Mouse (Mus musculus): Measurements from ENCODE around the gene Prkn. TPM values are rescaled to one million over a fixed set of nuclear protein-coding genes. Genes with fewer than 3 reads are reported as not detected.

Prkn gene
- polyA plus RNA-seq, 1 experiment from 2014 or later = 2.2 TPM

- ATAC-seq (ENCODE audit: insufficient read depth, low FRiP score) = no peak
- H3K4me1 ChIP-seq (ENCODE audit: control insufficient read depth, insufficient read depth, low read length) = no peaks in the 10 kb centered on the region
- H3K9ac ChIP-seq (ENCODE audit: low read length) = no peak overlapping the region
- no peak overlapping the region for H3K27ac ChIP-seq (ENCODE audit: low read length)
- WGBS = 50% methylated on average over 11 of the region's 11 CpGs
- H3K27me3 ChIP-seq (ENCODE audit: control insufficient read depth, insufficient read depth, low read length) = no peaks in the 10 kb centered on the region
- no peaks in the 10 kb centered on the region for H3K9me3 ChIP-seq (replicated peaks; ENCODE audit: control insufficient read depth, low read length)
- no peak overlapping the region for H3K4me2 ChIP-seq (ENCODE audit: low read depth, low read length)
- H3K36me3 ChIP-seq (ENCODE audit: control insufficient read depth, insufficient read depth, low read length) = no peaks in the 10 kb centered on the region
- no peak overlapping the region for H3K4me3 ChIP-seq (replicated peaks; ENCODE audit: low read length)
Observed at GRCm38 (mm10) chr17:11926865-11927386, 1086.7 kb downstream of the Prkn start.

- 82% methylated on average over 4 of the region's 4 CpGs for WGBS
- Histone ChIP-seq H3K27me3 (ENCODE audit: control insufficient read depth, insufficient read depth, low read length) (no peaks in the 10 kb centered on the region), H3K4me2 (ENCODE audit: low read depth, low read length) (no peak overlapping the region), H3K27ac (ENCODE audit: low read length) (no peak overlapping the region), H3K36me3 (ENCODE audit: control insufficient read depth, insufficient read depth, low read length) (no peaks in the 10 kb centered on the region), H3K9me3 (replicated peaks; ENCODE audit: control insufficient read depth, low read length) (no peaks in the 10 kb centered on the region), H3K9ac (ENCODE audit: low read length) (no peak overlapping the region), H3K4me1 (ENCODE audit: control insufficient read depth, insufficient read depth, low read length) (no peaks in the 10 kb centered on the region), H3K4me3 (replicated peaks; ENCODE audit: low read length) (no peak overlapping the region)
- ATAC-seq (ENCODE audit: insufficient read depth, low FRiP score) = no peak
Observed at GRCm38 (mm10) chr17:11931641-11932040, 1091.5 kb downstream of the Prkn start.

GRCm38 (mm10) chr17:11933737-11934136 is 1093.6 kb downstream of the Prkn start:
- H3K9me3 ChIP-seq (replicated peaks; ENCODE audit: control insufficient read depth, low read length) = no peaks in the 10 kb centered on the region
- no peaks in the 10 kb centered on the region for H3K27me3 ChIP-seq (ENCODE audit: control insufficient read depth, insufficient read depth, low read length)
- H3K4me3 ChIP-seq (replicated peaks; ENCODE audit: low read length) = no peak overlapping the region
- WGBS = 77% methylated on average over 5 of the region's 5 CpGs
- H3K36me3 ChIP-seq (ENCODE audit: control insufficient read depth, insufficient read depth, low read length) = no peaks in the 10 kb centered on the region
- ATAC-seq (ENCODE audit: insufficient read depth, low FRiP score) = no peak
- no peak overlapping the region for H3K4me2 ChIP-seq (ENCODE audit: low read depth, low read length)
- no peak overlapping the region for H3K9ac ChIP-seq (ENCODE audit: low read length)
- no peaks in the 10 kb centered on the region for H3K4me1 ChIP-seq (ENCODE audit: control insufficient read depth, insufficient read depth, low read length)
- no peak overlapping the region for H3K27ac ChIP-seq (ENCODE audit: low read length)

GRCm38 (mm10) chr17:11947436-11947835 is 1107.3 kb downstream of the Prkn start:
- Histone ChIP-seq H3K27me3 (ENCODE audit: control insufficient read depth, insufficient read depth, low read length) (no peaks in the 10 kb centered on the region), H3K4me1 (ENCODE audit: control insufficient read depth, insufficient read depth, low read length) (no peaks in the 10 kb centered on the region), H3K9ac (ENCODE audit: low read length) (no peak overlapping the region), H3K36me3 (ENCODE audit: control insufficient read depth, insufficient read depth, low read length) (no peaks in the 10 kb centered on the region), H3K9me3 (replicated peaks; ENCODE audit: control insufficient read depth, low read length) (no peaks in the 10 kb centered on the region), H3K27ac (ENCODE audit: low read length) (no peak overlapping the region), H3K4me3 (replicated peaks; ENCODE audit: low read length) (no peak overlapping the region), H3K4me2 (ENCODE audit: low read depth, low read length) (no peak overlapping the region)
- 86% methylated on average over 3 of the region's 3 CpGs for WGBS
- no peak for ATAC-seq (ENCODE audit: insufficient read depth, low FRiP score)

- Histone ChIP-seq H3K27ac (ENCODE audit: low read length) (no peak overlapping the region), H3K9ac (ENCODE audit: low read length) (no peak overlapping the region), H3K4me3 (replicated peaks; ENCODE audit: low read length) (no peak overlapping the region), H3K27me3 (ENCODE audit: control insufficient read depth, insufficient read depth, low read length) (no peaks in the 10 kb centered on the region), H3K36me3 (ENCODE audit: control insufficient read depth, insufficient read depth, low read length) (no peaks in the 10 kb centered on the region), H3K4me1 (ENCODE audit: control insufficient read depth, insufficient read depth, low read length) (no peaks in the 10 kb centered on the region), H3K9me3 (replicated peaks; ENCODE audit: control insufficient read depth, low read length) (no peaks in the 10 kb centered on the region), H3K4me2 (ENCODE audit: low read depth, low read length) (no peak overlapping the region)
- WGBS = 47% methylated on average over 10 of the region's 10 CpGs
- ATAC-seq (ENCODE audit: insufficient read depth, low FRiP score) = no peak
Observed at GRCm38 (mm10) chr17:11949551-11950197, 1109.5 kb downstream of the Prkn start.

- 56% methylated on average over 8 of the region's 8 CpGs for WGBS
- H3K4me3 ChIP-seq (replicated peaks; ENCODE audit: low read length) = no peak overlapping the region
- H3K27me3 ChIP-seq (ENCODE audit: control insufficient read depth, insufficient read depth, low read length) = no peaks in the 10 kb centered on the region
- H3K9ac ChIP-seq (ENCODE audit: low read length) = no peak overlapping the region
- no peak overlapping the region for H3K4me2 ChIP-seq (ENCODE audit: low read depth, low read length)
- H3K9me3 ChIP-seq (replicated peaks; ENCODE audit: control insufficient read depth, low read length) = no peaks in the 10 kb centered on the region
- no peaks in the 10 kb centered on the region for H3K4me1 ChIP-seq (ENCODE audit: control insufficient read depth, insufficient read depth, low read length)
- H3K27ac ChIP-seq (ENCODE audit: low read length) = no peak overlapping the region
- H3K36me3 ChIP-seq (ENCODE audit: control insufficient read depth, insufficient read depth, low read length) = no peaks in the 10 kb centered on the region
- no peak for ATAC-seq (ENCODE audit: insufficient read depth, low FRiP score)
Observed at GRCm38 (mm10) chr17:11950198-11950594, 1110.0 kb downstream of the Prkn start.

GRCm38 (mm10) chr17:11955317-11955716 is 1115.1 kb downstream of the Prkn start:
- no peak for ATAC-seq (ENCODE audit: insufficient read depth, low FRiP score)
- Histone ChIP-seq H3K27me3 (ENCODE audit: control insufficient read depth, insufficient read depth, low read length) (no peaks in the 10 kb centered on the region), H3K27ac (ENCODE audit: low read length) (no peak overlapping the region), H3K4me1 (ENCODE audit: control insufficient read depth, insufficient read depth, low read length) (no peaks in the 10 kb centered on the region), H3K36me3 (ENCODE audit: control insufficient read depth, insufficient read depth, low read length) (no peaks in the 10 kb centered on the region), H3K4me2 (ENCODE audit: low read depth, low read length) (no peak overlapping the region), H3K4me3 (replicated peaks; ENCODE audit: low read length) (no peak overlapping the region), H3K9ac (ENCODE audit: low read length) (no peak overlapping the region), H3K9me3 (replicated peaks; ENCODE audit: control insufficient read depth, low read length) (peaks cover 8% of the 10 kb centered on the region; the same call in 1 of the 2 replicates)
- WGBS = 70% methylated on average over 6 of the region's 6 CpGs

GRCm38 (mm10) chr17:11960492-11960891 is 1120.3 kb downstream of the Prkn start:
- peaks cover 8% of the 10 kb centered on the region; the same call in 1 of the 2 replicates for H3K9me3 ChIP-seq (replicated peaks; ENCODE audit: control insufficient read depth, low read length)
- H3K4me3 ChIP-seq (replicated peaks; ENCODE audit: low read length) = no peak overlapping the region
- H3K4me2 ChIP-seq (ENCODE audit: low read depth, low read length) = no peak overlapping the region
- H3K4me1 ChIP-seq (ENCODE audit: control insufficient read depth, insufficient read depth, low read length) = no peaks in the 10 kb centered on the region
- no peak for ATAC-seq (ENCODE audit: insufficient read depth, low FRiP score)
- no peak overlapping the region for H3K9ac ChIP-seq (ENCODE audit: low read length)
- H3K27ac ChIP-seq (ENCODE audit: low read length) = no peak overlapping the region
- no peaks in the 10 kb centered on the region for H3K36me3 ChIP-seq (ENCODE audit: control insufficient read depth, insufficient read depth, low read length)
- WGBS = 85% methylated on average over 8 of the region's 8 CpGs
- H3K27me3 ChIP-seq (ENCODE audit: control insufficient read depth, insufficient read depth, low read length) = no peaks in the 10 kb centered on the region

GRCm38 (mm10) chr17:11962808-11963207 is 1122.6 kb downstream of the Prkn start:
- ATAC-seq (ENCODE audit: insufficient read depth, low FRiP score) = no peak
- Histone ChIP-seq H3K4me2 (ENCODE audit: low read depth, low read length) (peak overlapping the region; percentile 6; the same call in 1 of the 2 replicates), H3K27ac (ENCODE audit: low read length) (no peak overlapping the region), H3K9ac (ENCODE audit: low read length) (no peak overlapping the region), H3K4me3 (replicated peaks; ENCODE audit: low read length) (no peak overlapping the region), H3K4me1 (ENCODE audit: control insufficient read depth, insufficient read depth, low read length) (no peaks in the 10 kb centered on the region), H3K36me3 (ENCODE audit: control insufficient read depth, insufficient read depth, low read length) (no peaks in the 10 kb centered on the region), H3K27me3 (ENCODE audit: control insufficient read depth, insufficient read depth, low read length) (no peaks in the 10 kb centered on the region), H3K9me3 (replicated peaks; ENCODE audit: control insufficient read depth, low read length) (peaks cover 8% of the 10 kb centered on the region; the same call in 1 of the 2 replicates)
- 34% methylated on average over 11 of the region's 11 CpGs for WGBS

Measured in stomach, embryonic 16.5 days (tissue).